Mouse (Mus musculus): ENCODE data around the gene Gm12253. TPM values are rescaled to one million over a fixed set of nuclear protein-coding genes. Genes with fewer than 3 reads are reported as not detected.

The Gm12253 gene
- polyA plus RNA-seq (2012; rRNA removed), result not detected in 2 replicates

DNA sequence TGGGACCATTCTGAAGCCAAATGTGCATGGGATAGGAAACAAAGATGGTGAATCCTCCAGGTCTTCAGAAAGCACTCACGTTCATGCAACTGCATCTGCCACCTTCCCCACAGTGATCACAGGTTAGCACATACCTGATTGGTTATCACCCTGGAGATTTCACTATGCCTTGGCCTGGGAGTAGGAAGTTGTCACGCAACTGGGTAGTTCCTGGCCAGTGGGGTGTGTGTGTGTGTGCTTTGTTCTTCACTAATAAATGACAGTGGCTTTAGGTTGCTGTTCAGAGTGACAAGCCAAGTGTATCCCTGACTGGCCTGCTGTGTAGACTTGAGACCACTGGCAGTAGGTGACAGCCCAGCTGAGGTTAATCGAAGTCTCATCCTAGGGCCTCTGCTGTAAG, at the start of gene Gm12253:
TSS of gene Gm12253 (plus strand) at position 301 of the 400 bp plus-strand sequence.
- 79% methylated on average over 3 of the region's 3 CpGs for WGBS
- DNase-seq, result no peak
- TF ChIP-seq POLR2A (IDR thresholded peaks at IDR 0.05; ENCODE audit: borderline replicate concordance, extremely low read depth, low read depth, low read length), result no peak
- no peak within 1 kb of the TSS for H3K4me3 ChIP-seq (replicated peaks; ENCODE audit: extremely low read depth, low read depth, low read length)
- no peaks in the 10 kb centered on the region for H3K4me1 ChIP-seq (ENCODE audit: control insufficient read depth, insufficient read depth, low read length)

DNA sequence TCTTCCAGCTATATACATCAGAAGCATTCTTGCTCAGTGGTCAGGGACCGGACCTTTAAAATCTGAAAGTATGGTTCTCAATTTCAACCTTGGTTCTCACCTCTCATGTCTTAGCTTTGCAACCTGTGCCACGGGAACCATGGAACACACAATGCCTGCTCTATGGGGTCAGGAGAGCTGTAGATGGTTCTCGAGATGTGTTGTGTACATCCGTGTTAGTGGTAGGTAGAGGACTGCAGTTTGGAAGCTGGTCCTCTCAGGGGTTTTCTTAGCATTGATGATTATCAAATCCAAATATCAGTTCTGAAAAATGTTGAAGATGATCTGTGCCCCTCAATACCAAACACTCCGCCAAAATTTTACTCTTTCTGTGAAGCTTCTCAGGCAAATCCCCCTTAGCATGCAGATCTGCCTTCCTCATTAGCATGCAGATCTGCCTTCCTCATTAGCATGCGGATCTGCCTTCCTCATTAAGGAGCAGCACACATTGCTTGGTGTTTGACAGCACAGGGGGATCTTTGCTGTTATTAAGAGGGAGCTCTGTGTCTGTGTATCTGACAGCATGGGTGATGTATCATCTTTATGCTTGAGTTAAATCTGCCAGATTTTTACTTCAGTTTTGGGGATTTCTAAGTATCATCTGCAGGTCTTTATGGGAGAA, 32.2 kb upstream of the Gm12253 start:
- no peak for DNase-seq
- WGBS, result 60% methylated on average over 6 of the region's 6 CpGs
- TF ChIP-seq POLR2A (IDR thresholded peaks at IDR 0.05; ENCODE audit: borderline replicate concordance, extremely low read depth, low read depth, low read length) (no peak), CTCF (IDR thresholded peaks at IDR 0.05; ENCODE audit: insufficient read depth, low read length) (no peak)
- no peaks in the 10 kb centered on the region for H3K4me1 ChIP-seq (ENCODE audit: control insufficient read depth, insufficient read depth, low read length)
- no peak overlapping the region for H3K4me3 ChIP-seq (replicated peaks; ENCODE audit: extremely low read depth, low read depth, low read length)

DNA sequence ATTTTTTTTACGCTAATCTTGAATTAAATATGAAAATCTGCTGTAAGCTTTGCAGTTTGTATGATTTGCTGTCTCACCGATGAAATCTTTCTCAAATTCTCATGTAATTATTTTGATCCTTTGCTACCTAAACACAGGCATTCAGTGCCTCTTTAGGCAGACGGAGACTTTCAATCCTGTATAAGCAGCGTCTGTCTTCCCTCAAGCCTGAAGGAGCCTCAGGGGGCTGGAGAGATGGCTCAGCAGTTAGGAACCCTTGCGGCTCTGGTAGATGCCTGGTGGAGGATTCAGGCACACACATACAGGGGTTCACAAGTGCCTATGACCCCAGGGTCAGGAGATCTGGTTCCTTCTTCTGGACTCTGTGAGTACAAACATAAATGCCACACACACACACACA, 31.7 kb upstream of the Gm12253 start:
- Histone ChIP-seq H3K4me3 (replicated peaks; ENCODE audit: extremely low read depth, low read depth, low read length) (no peak overlapping the region), H3K4me1 (ENCODE audit: control insufficient read depth, insufficient read depth, low read length) (no peaks in the 10 kb centered on the region)
- no peak for DNase-seq
- WGBS, result 58% methylated on average over 5 of the region's 5 CpGs
- no peak for TF ChIP-seq CTCF (IDR thresholded peaks at IDR 0.05; ENCODE audit: insufficient read depth, low read length)
- TF ChIP-seq POLR2A (IDR thresholded peaks at IDR 0.05; ENCODE audit: borderline replicate concordance, extremely low read depth, low read depth, low read length), result no peak

DNA sequence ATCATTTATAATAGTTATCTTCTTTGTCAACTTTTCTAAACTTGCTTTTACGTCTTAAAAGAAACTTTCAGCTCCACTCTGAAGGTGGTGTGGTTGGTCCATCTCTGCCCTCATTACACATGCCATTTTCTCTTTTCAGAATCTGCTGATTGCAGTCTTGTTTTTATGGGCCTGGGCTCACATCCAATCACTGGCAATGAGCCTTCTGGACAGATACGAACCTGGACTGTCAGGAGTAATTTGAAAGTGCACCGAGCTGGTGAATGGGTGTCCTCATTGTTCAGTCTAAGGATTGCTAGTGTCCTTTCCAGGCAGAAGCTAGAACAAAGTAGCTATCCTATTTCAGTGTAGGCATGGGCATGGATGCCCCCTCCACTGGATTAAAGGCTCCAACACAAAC, 24.3 kb upstream of the Gm12253 start:
- TF ChIP-seq POLR2A (IDR thresholded peaks at IDR 0.05; ENCODE audit: borderline replicate concordance, extremely low read depth, low read depth, low read length) (no peak), CTCF (IDR thresholded peaks at IDR 0.05; ENCODE audit: insufficient read depth, low read length) (no peak)
- Histone ChIP-seq H3K4me1 (ENCODE audit: control insufficient read depth, insufficient read depth, low read length) (no peaks in the 10 kb centered on the region), H3K4me3 (replicated peaks; ENCODE audit: extremely low read depth, low read depth, low read length) (no peak overlapping the region)
- no peak for DNase-seq
- WGBS, result 59% methylated on average over 3 of the region's 3 CpGs

DNA sequence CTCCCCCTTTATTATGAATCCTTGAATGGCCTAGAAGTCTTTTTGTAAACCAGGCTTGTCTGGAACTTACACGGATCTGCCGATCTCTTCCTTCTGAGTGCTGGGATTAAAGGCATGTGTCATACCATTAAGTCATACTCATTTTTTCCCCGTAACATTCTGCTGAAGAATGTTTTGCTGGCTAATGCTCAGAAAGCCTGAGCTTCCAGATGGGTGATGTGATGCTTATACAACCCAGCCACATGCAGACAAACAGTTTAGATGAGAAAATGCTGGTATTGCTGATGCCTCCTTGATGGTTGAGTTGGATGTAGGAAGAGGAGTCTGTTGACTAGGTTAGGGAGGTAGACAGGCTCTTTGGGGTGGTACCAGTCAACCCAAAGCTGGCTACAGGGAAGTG, 14.0 kb upstream of the Gm12253 start:
- no peak overlapping the region for H3K4me3 ChIP-seq (replicated peaks; ENCODE audit: extremely low read depth, low read depth, low read length)
- WGBS, result 65% methylated on average over 3 of the region's 3 CpGs
- no peak for DNase-seq
- TF ChIP-seq POLR2A (IDR thresholded peaks at IDR 0.05; ENCODE audit: borderline replicate concordance, extremely low read depth, low read depth, low read length) (no peak), CTCF (IDR thresholded peaks at IDR 0.05; ENCODE audit: insufficient read depth, low read length) (no peak)
- no peaks in the 10 kb centered on the region for H3K4me1 ChIP-seq (ENCODE audit: control insufficient read depth, insufficient read depth, low read length)

DNA sequence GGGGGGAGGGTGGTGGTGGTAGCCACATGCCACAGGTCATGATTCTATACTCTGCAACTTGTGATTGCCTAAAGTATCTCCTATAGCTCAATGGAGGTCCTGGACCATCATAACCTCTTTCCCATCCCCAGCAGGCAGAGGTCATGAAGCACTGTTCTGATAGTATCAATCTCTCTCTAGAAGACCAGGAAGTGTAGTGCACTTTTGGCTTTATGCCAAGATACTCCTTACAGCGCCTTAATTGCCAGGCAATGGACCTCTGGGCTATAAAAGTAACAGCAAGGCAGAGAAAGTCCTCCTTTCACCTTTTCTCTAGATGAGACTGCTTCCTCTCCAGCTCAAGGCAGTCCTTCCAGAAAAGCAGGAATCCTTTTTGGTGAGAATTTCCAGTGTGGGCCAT, 11.5 kb upstream of the Gm12253 start, which contains the start of gene 1810065E05Rik:
TSS of gene 1810065E05Rik (plus strand) at position 297 of the 400 bp plus-strand sequence.
- 27% methylated on average over 1 of the region's 1 CpGs for WGBS

DNA sequence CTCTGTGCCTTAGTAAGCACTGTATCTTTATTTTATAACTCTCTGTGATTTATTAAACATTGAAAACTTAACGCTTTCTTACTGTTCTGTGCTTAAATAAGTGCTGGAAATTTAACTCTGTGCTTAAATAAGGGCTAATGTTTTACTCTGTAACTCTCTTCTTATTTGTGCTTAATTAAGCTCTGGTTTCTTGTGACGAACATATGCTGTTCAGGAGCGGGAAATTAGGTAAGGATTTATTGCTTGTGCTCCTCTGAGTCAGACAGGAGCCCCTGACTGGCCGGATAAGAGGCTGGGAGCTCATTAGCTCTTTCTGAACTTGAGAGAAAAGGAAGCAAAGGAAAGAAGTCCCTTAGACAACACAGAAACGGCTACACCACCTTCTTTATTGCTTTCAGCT, 5.5 kb downstream of the Gm12253 start:
- TF ChIP-seq CTCF (IDR thresholded peaks at IDR 0.05; ENCODE audit: insufficient read depth, low read length) (no peak), POLR2A (IDR thresholded peaks at IDR 0.05; ENCODE audit: borderline replicate concordance, extremely low read depth, low read depth, low read length) (no peak)
- H3K4me1 ChIP-seq (ENCODE audit: control insufficient read depth, insufficient read depth, low read length), result no peaks in the 10 kb centered on the region
- no peak for DNase-seq
- no peak overlapping the region for H3K4me3 ChIP-seq (replicated peaks; ENCODE audit: extremely low read depth, low read depth, low read length)
- 43% methylated on average over 5 of the region's 5 CpGs for WGBS

More for the DNA sequence above, 11.5 kb upstream of the Gm12253 start, which contains the start of gene 1810065E05Rik:
- DNase-seq, result no peak
- H3K4me1 ChIP-seq (ENCODE audit: control insufficient read depth, insufficient read depth, low read length), result no peaks in the 10 kb centered on the region
- no peak for TF ChIP-seq CTCF (IDR thresholded peaks at IDR 0.05; ENCODE audit: insufficient read depth, low read length)
- no peak for TF ChIP-seq POLR2A (IDR thresholded peaks at IDR 0.05; ENCODE audit: borderline replicate concordance, extremely low read depth, low read depth, low read length)
- H3K4me3 ChIP-seq (replicated peaks; ENCODE audit: extremely low read depth, low read depth, low read length), result no peak within 1 kb of the TSS

DNA sequence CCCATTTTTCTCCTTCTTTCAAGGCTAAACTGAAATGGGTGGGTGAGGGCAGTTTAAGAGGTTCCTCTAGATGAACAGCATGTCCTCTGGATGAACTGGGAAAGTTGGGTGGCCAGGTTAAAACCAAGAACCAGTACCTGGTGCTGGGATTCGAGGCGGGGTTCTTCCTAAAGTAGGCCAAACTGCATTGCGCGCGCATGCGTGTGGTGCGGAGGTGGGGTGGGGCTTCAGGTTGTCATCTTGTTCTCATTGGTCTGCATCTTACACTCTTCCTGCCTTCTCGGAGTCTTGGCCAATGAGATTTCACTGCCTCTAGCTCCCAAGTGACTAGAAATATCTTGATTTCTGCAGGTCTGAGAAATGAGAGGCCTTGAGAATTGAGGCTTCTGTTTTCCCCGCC, 20.4 kb downstream of the Gm12253 start, which contains the start of gene Lypd9:
TSS of gene Lypd9 (minus strand) at position 165 of the 400 bp plus-strand sequence.
- no peak for TF ChIP-seq POLR2A (IDR thresholded peaks at IDR 0.05; ENCODE audit: borderline replicate concordance, extremely low read depth, low read depth, low read length)
- TF ChIP-seq CTCF (IDR thresholded peaks at IDR 0.05; ENCODE audit: insufficient read depth, low read length), result no peak
- Histone ChIP-seq H3K4me3 (replicated peaks; ENCODE audit: extremely low read depth, low read depth, low read length) (no peak within 1 kb of the TSS), H3K4me1 (ENCODE audit: control insufficient read depth, insufficient read depth, low read length) (no peaks in the 10 kb centered on the region)
- DNase-seq, result no peak
- 92% methylated on average over 9 of the region's 9 CpGs for WGBS

DNA sequence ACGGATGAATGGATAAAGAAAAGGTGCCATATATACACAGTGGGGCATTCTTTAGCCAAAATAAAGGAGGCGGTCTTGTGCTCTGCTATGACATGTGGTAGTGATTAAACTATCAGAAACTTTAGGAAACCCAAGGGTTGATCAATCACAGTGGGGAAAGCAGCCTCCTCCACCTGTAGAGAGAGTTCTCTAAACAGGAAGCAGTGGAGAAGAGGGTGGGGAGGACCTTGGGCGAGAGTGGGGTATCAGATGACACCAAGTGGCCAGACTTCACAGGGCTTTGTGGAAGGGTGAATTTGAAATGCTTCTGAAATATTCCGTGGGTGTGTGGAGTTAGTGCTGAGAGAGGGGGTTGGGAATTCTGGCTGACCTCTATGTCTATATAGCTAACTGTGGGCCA, 21.2 kb downstream of the Gm12253 start:
- DNase-seq, result no peak
- TF ChIP-seq POLR2A (IDR thresholded peaks at IDR 0.05; ENCODE audit: borderline replicate concordance, extremely low read depth, low read depth, low read length), result no peak
- no peak for TF ChIP-seq CTCF (IDR thresholded peaks at IDR 0.05; ENCODE audit: insufficient read depth, low read length)
- WGBS, result 47% methylated on average over 4 of the region's 4 CpGs
- H3K4me3 ChIP-seq (replicated peaks; ENCODE audit: extremely low read depth, low read depth, low read length), result no peak overlapping the region
- no peaks in the 10 kb centered on the region for H3K4me1 ChIP-seq (ENCODE audit: control insufficient read depth, insufficient read depth, low read length)

DNA sequence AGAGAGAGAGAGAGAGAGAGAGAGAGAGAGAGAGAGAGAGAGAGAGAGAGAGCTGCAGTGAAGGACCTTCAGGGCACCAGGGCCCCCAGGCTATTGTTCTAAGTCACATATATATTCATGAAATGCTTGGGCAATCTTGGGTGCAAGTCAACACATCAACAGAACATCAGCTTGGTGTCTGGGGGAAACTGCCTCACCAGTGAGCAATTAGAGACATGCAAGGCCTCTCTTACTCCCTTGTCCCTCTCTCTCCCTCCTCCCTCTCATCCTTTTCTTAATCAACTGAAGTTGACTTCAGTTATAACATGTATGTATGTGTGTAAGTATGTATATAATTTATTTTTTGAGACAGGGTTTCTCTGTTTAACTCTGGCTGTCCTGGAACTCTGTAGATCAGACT, 29.8 kb downstream of the Gm12253 start, which contains the start of gene Olfr30:
TSS of gene Olfr30 (minus strand) at position 101 of the 400 bp plus-strand sequence.
- Histone ChIP-seq H3K4me1 (ENCODE audit: control insufficient read depth, insufficient read depth, low read length) (no peaks in the 10 kb centered on the region), H3K4me3 (replicated peaks; ENCODE audit: extremely low read depth, low read depth, low read length) (no peak within 1 kb of the TSS)
- TF ChIP-seq POLR2A (IDR thresholded peaks at IDR 0.05; ENCODE audit: borderline replicate concordance, extremely low read depth, low read depth, low read length), result no peak
- no peak for TF ChIP-seq CTCF (IDR thresholded peaks at IDR 0.05; ENCODE audit: insufficient read depth, low read length)
- no peak for DNase-seq

Other genes starting within 250 kb of the Gm12253 start
- 11.6 and 14.7 TPM in 2 replicates for gene Igtp, start 233.0 kb upstream of the Gm12253 start, polyA plus RNA-seq (2012; rRNA removed)
- 13.9 and 16.4 TPM in 2 replicates for gene Irgm2, start 232.9 kb upstream of the Gm12253 start, polyA plus RNA-seq (2012; rRNA removed)
- 0.12 TPM in 1 of 2 replicates, not detected in the other for gene 4930438A08Rik, start 157.8 kb upstream of the Gm12253 start, polyA plus RNA-seq (2012; rRNA removed)
- gene Zfp692, start 125.5 kb upstream of the Gm12253 start, polyA plus RNA-seq (2012; rRNA removed), result 17.0 and 24.1 TPM in 2 replicates
- 30.2 and 30.6 TPM in 2 replicates for gene Zfp672, start 102.2 kb upstream of the Gm12253 start, polyA plus RNA-seq (2012; rRNA removed)
- 29.4 and 36.5 TPM in 2 replicates for gene Sh3bp5l, start 101.8 kb upstream of the Gm12253 start, polyA plus RNA-seq (2012; rRNA removed)
- gene Lypd8, start 53.5 kb upstream of the Gm12253 start, polyA plus RNA-seq (2012; rRNA removed), result 0.71 and 47.1 TPM in 2 replicates
- 1.7 TPM in 1 of 2 replicates, not detected in the other for gene 1810065E05Rik, start 11.4 kb upstream of the Gm12253 start, polyA plus RNA-seq (2012; rRNA removed)
- not detected in 2 replicates for gene Lypd9, start 20.4 kb downstream of the Gm12253 start, polyA plus RNA-seq (2012; rRNA removed)
- gene Olfr30, start 29.7 kb downstream of the Gm12253 start, polyA plus RNA-seq (2012; rRNA removed), result not detected in 2 replicates
- gene Olfr332, start 60.0 kb downstream of the Gm12253 start, polyA plus RNA-seq (2012; rRNA removed), result not detected in 2 replicates
- gene Olfr331, start 70.0 kb downstream of the Gm12253 start, polyA plus RNA-seq (2012; rRNA removed), result not detected in 2 replicates
- not detected in 2 replicates for gene Olfr330, start 102.3 kb downstream of the Gm12253 start, polyA plus RNA-seq (2012; rRNA removed)
- gene Olfr329-ps, start 113.9 kb downstream of the Gm12253 start, polyA plus RNA-seq (2012; rRNA removed), result 0.08 TPM in 1 of 2 replicates, not detected in the other
- not detected in 2 replicates for gene Olfr328, start 123.1 kb downstream of the Gm12253 start, polyA plus RNA-seq (2012; rRNA removed)
- 0.07 TPM in 1 of 2 replicates, not detected in the other for gene Olfr224, start 138.0 kb downstream of the Gm12253 start, polyA plus RNA-seq (2012; rRNA removed)
- not detected in 2 replicates for gene Olfr325, start 145.2 kb downstream of the Gm12253 start, polyA plus RNA-seq (2012; rRNA removed)
- not detected in 2 replicates for gene Olfr324, start 162.6 kb downstream of the Gm12253 start, polyA plus RNA-seq (2012; rRNA removed)
- gene 2210407C18Rik, start 183.5 kb downstream of the Gm12253 start, polyA plus RNA-seq (2012; rRNA removed), result not detected in 2 replicates
- gene Olfr323, start 197.9 kb downstream of the Gm12253 start, polyA plus RNA-seq (2012; rRNA removed), result not detected in 2 replicates
- gene Trim58, start 207.9 kb downstream of the Gm12253 start, polyA plus RNA-seq (2012; rRNA removed), result 0.08 TPM in 1 of 2 replicates, not detected in the other
- not detected in 2 replicates for gene Olfr322, start 226.2 kb downstream of the Gm12253 start, polyA plus RNA-seq (2012; rRNA removed)
- not detected in 2 replicates for gene Olfr320, start 248.5 kb downstream of the Gm12253 start, polyA plus RNA-seq (2012; rRNA removed)